Mouse (Mus musculus) embryo, embryonic 11.5 days (tissue): ENCODE measurements around the gene Olfr725.

Source experiments
- DNase-seq: peaks from one replicate; pipeline ENCODE4 v3.0.0-alpha.2; 2012; ENCODE audit warnings: low read depth, low spot score

Olfr725 gene

GRCm38 (mm10) chr14:50040275-50040674, at the start of gene Olfr725:
Gene Olfr725 (minus strand): TSS chr14:50040375.
- DNase-seq, result no peak

- DNase-seq, result no peak
These were observed 22.5 kb upstream of the Olfr725 start for GRCm38 (mm10) chr14:50062733-50063104.

- DNase-seq, result peak; percentile 58
These were observed 22.0 kb upstream of the Olfr725 start for GRCm38 (mm10) chr14:50061955-50062732.

- no peak for DNase-seq
These were observed 21.4 kb upstream of the Olfr725 start for GRCm38 (mm10) chr14:50061590-50061954.

- DNase-seq, result peak; percentile 17
These were observed 21.0 kb upstream of the Olfr725 start for GRCm38 (mm10) chr14:50061179-50061578.

- no peak for DNase-seq
These were observed 8.1 kb downstream of the Olfr725 start for GRCm38 (mm10) chr14:50032041-50032440.

- no peak for DNase-seq
These were observed 8.8 kb downstream of the Olfr725 start for GRCm38 (mm10) chr14:50031356-50031755.

- no peak for DNase-seq
These were observed 13.8 kb downstream of the Olfr725 start for GRCm38 (mm10) chr14:50026371-50026770.
